Mouse (Mus musculus) embryo, embryonic 10.5 days (tissue): ENCODE data around the gene Atg16l1.

Experiments used
- DNase-seq: peaks from one replicate; pipeline ENCODE4 v3.0.0-alpha.2; 2015; ENCODE audit warnings: low spot score

The Atg16l1 gene

DNA sequence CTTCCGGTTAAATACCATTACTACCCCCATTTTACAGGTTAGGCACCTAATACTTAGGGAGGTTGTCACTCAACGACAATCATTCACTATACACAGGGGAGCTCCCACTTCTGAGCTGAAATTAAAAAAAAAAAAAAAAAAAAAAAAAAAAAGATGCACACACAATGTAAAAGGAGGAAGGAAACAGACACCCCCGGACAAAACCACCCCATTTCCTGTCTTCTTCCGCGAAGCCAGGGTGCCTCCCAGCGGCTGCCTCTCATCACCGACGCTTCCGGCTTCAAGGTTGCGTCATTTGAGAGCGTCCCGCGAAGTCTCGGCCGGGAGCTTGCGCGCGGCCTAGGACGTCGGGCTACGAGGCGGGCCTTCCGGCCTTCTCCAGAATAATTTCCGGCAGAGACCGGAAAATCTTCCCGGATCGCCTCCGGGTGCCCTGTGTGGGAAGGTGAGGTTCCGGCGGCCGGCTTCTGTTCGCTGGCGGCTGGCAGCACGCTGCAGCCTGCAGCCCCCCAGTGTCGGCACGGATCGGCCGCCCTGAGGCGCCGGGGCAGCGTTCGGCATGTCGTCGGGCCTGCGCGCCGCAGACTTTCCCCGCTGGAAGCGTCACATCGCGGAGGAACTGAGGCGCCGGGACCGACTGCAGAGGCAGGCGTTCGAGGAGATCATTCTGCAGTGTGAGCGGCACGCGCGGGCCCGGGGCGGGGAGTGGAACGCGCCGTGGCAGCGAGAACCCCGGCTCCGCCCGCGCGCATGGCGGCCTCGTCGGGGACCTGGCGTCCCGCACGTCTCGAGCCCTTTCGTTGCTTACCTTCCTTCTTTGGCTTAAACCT, at the start of gene Atg16l1:
Gene Atg16l1 (plus strand): TSS at position 230 of the 830 bp plus-strand sequence.
- DNase-seq = peak; percentile 97

DNA sequence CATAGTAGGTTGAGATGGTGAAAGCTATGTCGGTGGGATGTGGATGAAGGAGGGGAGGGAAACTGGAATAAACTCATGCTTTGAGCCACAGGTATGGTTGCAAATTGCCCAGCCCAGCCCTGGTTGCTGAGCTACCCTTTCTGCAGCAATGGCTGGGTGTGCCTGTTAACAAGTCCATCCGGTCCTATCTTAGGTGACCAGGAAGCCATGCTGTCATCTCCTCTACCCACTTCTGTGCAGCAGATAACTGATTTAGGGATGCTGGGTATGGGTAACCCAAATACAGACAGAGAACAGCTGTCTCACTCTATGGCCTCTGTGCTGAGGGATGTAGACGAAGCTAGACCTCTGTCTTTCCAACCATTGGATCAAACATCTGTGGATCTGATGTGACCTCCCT, 49.3 kb upstream of the Atg16l1 start:
- no peak for DNase-seq

DNA sequence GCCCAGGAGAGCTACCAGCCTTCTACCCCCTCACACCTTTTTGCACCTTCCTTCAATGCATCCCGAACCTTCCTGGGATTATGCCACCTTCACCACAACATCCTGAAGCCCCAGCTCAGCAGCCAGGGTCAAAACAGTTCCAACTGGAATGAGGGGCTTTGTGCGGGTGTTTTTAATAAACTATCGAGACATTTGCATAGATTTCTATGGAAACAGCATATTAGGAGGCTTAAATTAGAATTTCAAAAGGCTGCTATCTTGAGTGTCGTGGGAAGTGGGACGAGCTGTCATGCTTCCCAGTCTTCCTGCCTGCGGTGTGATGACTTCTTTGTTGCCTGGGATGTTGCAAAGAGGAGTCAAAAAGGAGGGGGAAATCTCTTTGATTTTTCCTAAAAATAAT, 46.6 kb upstream of the Atg16l1 start:
- DNase-seq = no peak

GRCm38 (mm10) chr1:87709661-87710270, 45.9 kb upstream of the Atg16l1 start:
- no peak for DNase-seq

GRCm38 (mm10) chr1:87711938-87712613, 43.6 kb upstream of the Atg16l1 start:
- no peak for DNase-seq

GRCm38 (mm10) chr1:87712614-87712971, 43.1 kb upstream of the Atg16l1 start:
- no peak for DNase-seq

GRCm38 (mm10) chr1:87721382-87721781, 34.3 kb upstream of the Atg16l1 start:
- DNase-seq = peak; percentile 57

GRCm38 (mm10) chr1:87722081-87722480, 33.6 kb upstream of the Atg16l1 start:
- no peak for DNase-seq

DNA sequence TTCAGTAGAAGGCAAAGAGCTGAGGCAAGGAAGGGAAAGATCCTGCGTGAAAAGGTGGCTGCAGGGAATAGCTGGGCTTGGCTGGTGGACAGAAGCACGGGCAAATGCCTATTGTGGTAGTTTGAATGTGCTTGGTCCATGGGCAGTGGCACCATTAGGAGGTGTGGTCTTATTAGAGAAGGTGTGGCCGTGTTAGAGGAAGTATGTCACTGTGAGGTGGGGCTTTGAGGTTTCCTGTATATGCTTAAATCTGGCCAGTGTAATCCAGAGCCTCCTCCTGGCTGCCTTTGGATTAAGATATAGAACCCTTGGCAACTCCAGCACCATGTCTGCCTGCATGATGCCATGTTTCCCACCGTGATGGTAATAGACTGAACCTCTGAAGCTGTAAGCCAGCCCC, 32.3 kb upstream of the Atg16l1 start:
- no peak for DNase-seq

DNA sequence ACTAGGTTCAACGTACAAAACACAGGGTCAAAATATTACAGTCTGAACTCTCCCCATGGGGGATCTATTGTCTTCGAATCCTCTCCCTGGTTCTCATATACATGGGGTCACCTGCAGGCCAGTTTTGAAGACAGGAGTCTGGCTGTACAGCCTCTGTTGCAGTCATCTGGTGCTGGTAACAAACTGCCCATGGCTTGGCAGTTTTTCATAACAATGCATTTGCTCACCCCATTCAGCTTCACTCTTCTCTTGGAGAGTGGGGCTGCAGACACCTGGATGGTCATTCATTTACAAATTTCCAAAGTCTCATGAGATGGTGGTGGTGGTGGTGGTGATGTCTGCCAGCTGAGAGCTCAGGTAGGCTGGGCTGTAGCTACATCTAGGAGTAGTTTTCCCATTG, 26.6 kb upstream of the Atg16l1 start:
- no peak for DNase-seq

GRCm38 (mm10) chr1:87729850-87730249, 25.8 kb upstream of the Atg16l1 start:
- DNase-seq = no peak

- no peak for DNase-seq
These were observed 25.4 kb upstream of the Atg16l1 start for GRCm38 (mm10) chr1:87730271-87730670.

- no peak for DNase-seq
These were observed 22.5 kb upstream of the Atg16l1 start for GRCm38 (mm10) chr1:87733212-87733611.

GRCm38 (mm10) chr1:87734153-87734552, 21.5 kb upstream of the Atg16l1 start:
- DNase-seq = no peak

DNA sequence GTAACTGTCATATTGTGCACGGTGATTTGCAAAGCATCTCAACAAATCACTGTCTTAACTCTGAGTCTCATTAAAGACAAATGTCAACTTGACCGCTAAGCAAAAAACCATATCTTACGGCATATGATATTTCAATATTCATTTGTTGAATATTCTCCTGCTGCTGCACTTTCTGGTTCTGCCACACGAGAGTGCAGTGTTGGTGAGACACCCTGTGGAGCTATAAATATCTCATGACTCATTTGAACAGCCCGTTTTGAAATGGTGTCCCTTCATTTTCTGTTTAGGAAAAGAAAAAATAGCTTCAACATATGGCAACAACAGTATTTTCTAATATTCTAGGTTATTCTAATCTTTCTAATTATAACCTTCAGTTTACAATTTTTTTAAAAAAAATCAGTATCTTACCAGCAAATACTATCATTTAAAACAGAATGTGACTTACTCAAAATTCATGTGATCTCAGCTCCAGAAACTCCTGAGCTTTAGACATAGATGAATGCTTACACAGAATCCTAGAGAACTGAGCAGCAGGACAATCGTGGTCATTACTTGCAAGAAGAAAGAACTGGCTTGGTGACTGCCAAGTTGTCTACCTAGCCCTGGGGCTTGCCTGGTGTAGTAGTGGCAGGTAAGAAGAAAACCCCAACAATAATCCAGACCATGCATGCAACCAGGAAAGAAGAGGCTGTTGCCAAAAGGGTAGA, 14.9 kb upstream of the Atg16l1 start:
- DNase-seq = no peak

DNA sequence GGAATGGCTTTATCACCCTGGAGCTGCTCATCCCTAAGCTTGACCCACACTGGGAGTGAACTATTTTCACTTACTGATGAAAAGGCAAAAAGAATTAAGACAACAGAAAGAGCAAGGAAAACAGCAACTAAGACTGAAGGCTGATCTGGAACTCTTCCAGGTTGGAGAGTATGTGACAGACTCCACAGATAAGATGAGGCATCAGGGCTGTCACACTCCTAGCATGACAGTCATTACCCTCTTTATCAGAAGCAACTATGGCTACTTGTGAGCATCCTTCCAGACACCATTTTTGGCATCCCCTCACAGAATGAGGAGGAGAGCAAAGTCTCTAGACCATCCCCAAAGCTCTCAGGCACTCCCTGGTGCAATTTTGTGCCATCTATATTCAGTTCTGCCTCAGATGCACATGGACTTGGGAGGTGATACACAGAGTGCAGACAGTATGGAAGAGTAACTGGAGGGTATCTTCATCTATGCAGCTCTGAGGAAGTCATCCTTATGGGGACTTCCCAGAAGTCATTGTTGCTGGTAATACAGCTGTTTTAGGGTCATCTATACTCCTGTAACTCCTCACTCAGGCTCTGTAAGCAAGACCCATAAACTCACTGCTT, 6.2 kb upstream of the Atg16l1 start:
- DNase-seq = no peak

DNA sequence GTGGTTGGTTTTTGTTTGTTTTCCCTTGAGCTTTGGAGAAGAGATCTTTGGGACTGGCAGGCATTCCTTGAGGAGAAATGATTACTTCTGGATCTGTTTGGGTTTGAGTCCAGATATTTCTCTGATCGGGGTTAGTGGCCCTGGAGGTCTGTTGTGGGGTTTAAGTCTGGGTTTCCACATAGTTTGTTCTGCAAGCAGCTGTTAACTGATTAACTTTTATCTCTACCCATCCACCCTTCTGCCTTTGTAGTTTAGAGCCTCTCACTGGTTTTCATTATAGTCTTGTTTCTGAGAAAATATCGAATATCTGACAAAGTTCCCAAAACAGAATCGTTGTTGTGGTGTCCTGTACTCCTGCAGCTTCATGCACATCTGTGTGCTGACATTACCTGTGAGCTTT, 8.2 kb downstream of the Atg16l1 start:
- DNase-seq = no peak

DNA sequence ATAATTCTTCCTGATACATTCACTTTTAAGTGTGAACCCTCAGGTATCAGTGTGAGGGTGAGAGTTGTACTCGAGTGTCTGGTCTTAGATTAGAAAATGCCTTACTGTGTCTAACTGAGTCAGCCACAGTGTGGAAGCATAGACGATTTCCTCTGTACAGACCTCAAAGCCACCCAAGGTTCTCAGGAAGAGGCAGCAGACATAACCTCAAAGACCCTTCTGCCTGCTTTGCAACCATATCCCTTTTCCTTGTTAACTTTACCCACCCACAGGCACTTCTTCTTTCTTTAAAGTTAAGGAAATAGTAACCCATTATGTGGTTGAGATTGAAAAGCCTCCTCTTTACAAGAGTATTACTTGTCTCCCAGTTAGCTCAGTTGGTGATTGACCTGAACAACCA, 10.1 kb downstream of the Atg16l1 start:
- DNase-seq = no peak

- DNase-seq = peak; percentile 18
These were observed 10.6 kb downstream of the Atg16l1 start for GRCm38 (mm10) chr1:87766233-87766632.

DNA sequence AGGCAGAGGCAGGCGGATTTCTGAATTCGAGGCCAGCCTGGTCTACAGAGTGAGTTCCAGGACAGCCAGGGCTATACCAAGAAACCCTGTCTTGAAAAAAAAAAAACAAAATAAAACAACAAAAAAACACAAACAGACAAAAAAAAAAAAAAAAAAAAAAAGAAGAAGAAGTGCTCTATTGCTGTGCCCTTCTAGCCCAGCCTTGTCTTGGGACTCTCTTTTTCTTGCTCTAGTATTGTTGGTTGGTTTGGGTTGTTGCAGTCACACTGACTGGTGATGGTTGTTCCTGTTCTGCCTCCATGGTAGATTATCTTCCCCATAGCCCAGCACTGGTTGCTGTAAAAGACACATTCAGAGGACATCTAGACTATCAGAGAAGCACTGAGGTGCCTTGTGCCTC, 13.6 kb downstream of the Atg16l1 start:
- no peak for DNase-seq

DNA sequence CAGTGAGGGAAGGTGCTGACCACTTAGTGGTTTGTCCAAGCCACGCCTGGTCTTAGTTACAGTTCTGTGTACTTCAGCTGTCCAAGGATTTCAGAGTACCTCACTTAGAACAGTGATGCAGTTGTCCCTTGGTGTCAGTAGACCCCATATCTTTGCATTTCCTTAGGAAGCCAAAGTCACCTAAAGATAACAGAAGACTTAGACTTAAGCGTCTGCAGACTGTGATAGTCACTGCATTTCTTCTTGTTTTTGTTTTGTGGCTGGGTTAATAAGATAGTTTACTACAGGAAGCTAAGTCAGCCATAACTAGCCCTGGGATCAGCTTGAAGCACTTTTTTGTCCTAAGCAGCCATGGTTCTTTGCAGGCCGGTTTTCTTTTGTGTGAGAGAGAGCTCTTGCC, 14.8 kb downstream of the Atg16l1 start:
- DNase-seq = no peak

DNA sequence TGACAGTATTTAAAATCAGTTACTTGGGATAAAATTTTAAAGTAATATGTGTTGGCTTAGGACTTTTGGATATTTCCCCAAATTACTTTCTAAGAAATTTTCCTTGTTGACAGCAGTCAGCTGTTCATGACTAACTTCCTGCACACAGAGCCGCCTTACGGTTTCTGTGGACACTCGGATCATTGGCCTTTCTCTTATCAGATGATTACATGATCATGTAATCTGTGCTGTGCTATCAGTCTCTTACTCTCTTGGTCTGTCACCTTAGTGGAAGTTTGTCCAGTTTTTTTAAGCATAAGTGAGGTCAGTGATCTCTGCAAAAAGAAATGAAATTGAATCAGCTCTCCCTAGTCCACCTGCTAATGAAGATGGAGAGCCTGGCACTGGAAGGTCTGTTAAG, 16.1 kb downstream of the Atg16l1 start:
- DNase-seq = no peak
